9 mouse cellular contexts compared by ENCODE assay signal in the genomic region with DNA sequence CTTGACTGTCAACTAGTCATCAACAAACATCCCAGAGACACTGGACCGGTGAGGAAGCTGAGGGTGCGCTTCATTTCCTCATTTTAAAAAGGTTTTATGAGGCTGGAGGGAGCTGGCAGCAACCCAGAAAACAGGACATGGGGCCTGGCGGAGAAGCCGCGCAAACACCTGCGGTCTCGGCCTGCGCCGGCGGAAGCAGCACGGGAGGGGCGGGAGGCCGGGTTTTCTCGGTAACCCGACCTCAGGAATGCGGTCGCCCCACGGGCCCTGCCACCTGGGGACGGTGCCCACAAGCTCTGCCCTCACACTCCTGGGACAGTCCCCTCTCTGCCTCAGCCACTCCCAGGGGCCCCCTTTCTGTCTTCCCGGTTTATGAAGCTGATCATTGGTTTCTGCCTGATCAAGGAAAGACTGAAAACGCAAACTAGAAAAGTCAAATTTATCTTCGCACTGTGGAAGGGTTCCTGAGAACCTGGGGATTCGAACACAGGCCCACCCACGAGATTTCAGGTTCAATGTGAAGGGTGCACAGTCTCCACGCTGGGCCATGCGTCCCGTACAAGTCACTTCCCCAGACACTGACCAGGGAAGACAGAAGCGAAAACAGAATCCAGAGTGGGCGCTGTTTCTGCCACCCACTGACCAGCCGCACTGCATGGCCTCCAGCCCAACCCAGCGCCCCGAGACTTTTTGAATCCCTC. TPM values are rescaled to one million over a fixed set of nuclear protein-coding genes. Genes with fewer than 3 reads are reported as not detected.
DNase-seq lines count a peak whose midpoint lies in the region; ATAC-seq lines count a peak whose summit lies in the region.
"Had no signal": no experiment of that assay in that cellular context is flagged by ENCODE, and none has a peak within 500 bp of the region (broad histone marks: within the 10 kb centered on the region; RNA-seq: fewer than 3 reads in every experiment).

No protein-coding gene starts in this region.

- no peaks in the 10 kb centered on the region for H3K9me3 ChIP-seq in kidney, embryonic 15.5 days (replicated peaks)

- H3K4me3 ChIP-seq in kidney, embryonic 15.5 days (replicated peaks), result no peak overlapping the region

- H3K27me3 ChIP-seq in kidney, embryonic 15.5 days, result no peaks in the 10 kb centered on the region

- peak overlapping the region; percentile 100 for H3K27ac ChIP-seq in kidney, embryonic 15.5 days

- WGBS in kidney, embryonic 15.5 days, result 21% methylated on average over 32 of the region's 32 CpGs

- peaks cover 68% of the 10 kb centered on the region for H3K4me1 ChIP-seq in kidney, embryonic 15.5 days

- intact Hi-C loops in gastrocnemius, postnatal 14 days (cut with DNase I; ENCODE audit: low total_unique reads), result no loop called here

- ATAC-seq in kidney, embryonic 15.5 days (replicated peaks; ENCODE audit: low FRiP score), result no peak
- ATAC-seq in activated CD4-positive, CD25-positive, alpha-beta regulatory T cell, adult 4 months, result no peak

- DNase-seq in embryo, embryonic 10.5 days (ENCODE audit: low spot score), result peak; percentile 23
- DNase-seq in embryo, embryonic 10 days (ENCODE audit: low spot score), result no peak
- DNase-seq in T-cell, adult 2 months (ENCODE audit: low spot score), result peak; percentile 70
- peak; percentile 57 for DNase-seq in gastrocnemius, postnatal 14 days
- peak; percentile 67 for DNase-seq in lung, postnatal 14 days
- DNase-seq in thymus, postnatal 0 days (ENCODE audit: low spot score), result peak; percentile 75

- H3K4me2 ChIP-seq in kidney, embryonic 15.5 days, result peak overlapping the region; percentile 72

- peak overlapping the region; percentile 25 for H3K9ac ChIP-seq in kidney, embryonic 15.5 days

- no peaks in the 10 kb centered on the region for H3K36me3 ChIP-seq in kidney, embryonic 15.5 days

RNA-seq across cellular contexts. Expression of a gene that starts 3.3 kb away (rescaled TPM):
- total RNA-seq in gastrocnemius, postnatal 14 days (2021), result 10 to 100 TPM; 73.5 to 87.4 TPM
- 59.9 and 68.1 TPM in 2 replicates for polyA plus RNA-seq in kidney, embryonic 15.5 days (2015; fragmentation: Nextera tagmentation; extraction: Ambion mirVana)
- 85.7 and 111 TPM in 2 replicates for polyA plus RNA-seq in thymus, postnatal 0 days (2015; fragmentation: Nextera tagmentation; extraction: Ambion mirVana)
- 10 to 100 TPM; 12.5 to 20.0 TPM for polyA plus RNA-seq in activated CD4-positive, CD25-positive, alpha-beta regulatory T cell, adult 4 months (2017; shearing (Covaris generic))

RNA-seq across cellular contexts. Expression of a gene that starts 7.8 kb away (rescaled TPM):
- total RNA-seq in gastrocnemius, postnatal 14 days (2021), result under 1 TPM in 1 of 2 experiments, not detected in 1; 0.04 TPM
- polyA plus RNA-seq in kidney, embryonic 15.5 days (2015; fragmentation: Nextera tagmentation; extraction: Ambion mirVana), result 0.03 and 0.09 TPM in 2 replicates
- polyA plus RNA-seq in thymus, postnatal 0 days (2015; fragmentation: Nextera tagmentation; extraction: Ambion mirVana), result 0.04 and 0.06 TPM in 2 replicates
- not detected for polyA plus RNA-seq in activated CD4-positive, CD25-positive, alpha-beta regulatory T cell, adult 4 months (2017; shearing (Covaris generic))

RNA-seq across cellular contexts. Expression of a gene that starts 22.4 kb away (rescaled TPM):
- total RNA-seq in gastrocnemius, postnatal 14 days (2021), result 10 to 100 TPM; 65.9 to 77.0 TPM
- 291 and 295 TPM in 2 replicates for polyA plus RNA-seq in kidney, embryonic 15.5 days (2015; fragmentation: Nextera tagmentation; extraction: Ambion mirVana)
- polyA plus RNA-seq in thymus, postnatal 0 days (2015; fragmentation: Nextera tagmentation; extraction: Ambion mirVana), result 333 and 377 TPM in 2 replicates
- 100 to 1,000 TPM; 115 to 120 TPM for polyA plus RNA-seq in activated CD4-positive, CD25-positive, alpha-beta regulatory T cell, adult 4 months (2017; shearing (Covaris generic))

RNA-seq across cellular contexts. Expression of a gene that starts 22.9 kb away (rescaled TPM):
- total RNA-seq in gastrocnemius, postnatal 14 days (2021), result not detected
- 0.55 and 0.83 TPM in 2 replicates for polyA plus RNA-seq in kidney, embryonic 15.5 days (2015; fragmentation: Nextera tagmentation; extraction: Ambion mirVana)
- 0.29 and 0.32 TPM in 2 replicates for polyA plus RNA-seq in thymus, postnatal 0 days (2015; fragmentation: Nextera tagmentation; extraction: Ambion mirVana)
- polyA plus RNA-seq in activated CD4-positive, CD25-positive, alpha-beta regulatory T cell, adult 4 months (2017; shearing (Covaris generic)), result not detected
- total RNA-seq: left cerebral cortex, postnatal 10 days had no signal

RNA-seq across cellular contexts. Expression of a gene that starts 28.1 kb away (rescaled TPM):
- 1 to 10 TPM; 2.9 to 3.4 TPM for total RNA-seq in gastrocnemius, postnatal 14 days (2021)
- polyA plus RNA-seq in kidney, embryonic 15.5 days (2015; fragmentation: Nextera tagmentation; extraction: Ambion mirVana), result 7.6 and 9.4 TPM in 2 replicates
- 0.28 and 0.35 TPM in 2 replicates for polyA plus RNA-seq in thymus, postnatal 0 days (2015; fragmentation: Nextera tagmentation; extraction: Ambion mirVana)
- polyA plus RNA-seq in activated CD4-positive, CD25-positive, alpha-beta regulatory T cell, adult 4 months (2017; shearing (Covaris generic)), result under 1 TPM; 0.47 to 0.95 TPM
